Mouse (Mus musculus) left cerebral cortex, adult 2 months (tissue): ENCODE measurements around the gene Pcdh9. TPM values are rescaled to one million over a fixed set of nuclear protein-coding genes. Genes with fewer than 3 reads are reported as not detected.

ENCODE experiments used
- DNase-seq, 2 experiments: peaks; one replicate each; pipeline ENCODE4 v3.0.0; 2021 to 2022; ENCODE audit warnings: low spot score in 2 of 2, mixed read lengths in 1 of 2; ENCODE audit errors: extremely low spot score in 1 of 2
- H3K27ac ChIP-seq: fragments of 200-600 bp; 2 replicates; pipeline ENCODE4 v1.8.1; 2022
- H3K4me3 ChIP-seq: fragments of 200-600 bp; 2 replicates; pipeline ENCODE4 v1.8.1; 2022
- CTCF ChIP-seq: fragments of 200-600 bp; IDR thresholded peaks from 2 replicates; pipeline ENCODE4 v1.8.1; 2022; ENCODE audit warnings: antibody characterized with exemption, mild to moderate bottlenecking, moderate library complexity
- intact Hi-C: fragments of 180-260 bp; cut with DNase I; formaldehyde crosslinking; loops from one replicate; pipeline ENCODE4 v1.15.1; 2025
- total RNA-seq, 2 experiments: library from RNA; stranded (reverse); gene quantifications; 2 replicates each; pipeline ENCODE4 v1.2.3; 2021

Pcdh9 gene
- total RNA-seq, 2 experiments from 2014 or later: 187 to 191 TPM

GRCm38 (mm10) chr14:93347031-93347430, 543.4 kb downstream of the Pcdh9 start:
- Histone ChIP-seq H3K27ac (no peak overlapping the region), H3K4me3 (no peak overlapping the region)
- no peak for TF ChIP-seq CTCF
- no peak for DNase-seq
- intact Hi-C loops: no loop called here

- Histone ChIP-seq H3K4me3 (no peak overlapping the region), H3K27ac (no peak overlapping the region)
- intact Hi-C loops: no loop called here
- no peak for TF ChIP-seq CTCF
- DNase-seq: no peak
Observed at GRCm38 (mm10) chr14:93342781-93343180, 547.7 kb downstream of the Pcdh9 start.

DNA sequence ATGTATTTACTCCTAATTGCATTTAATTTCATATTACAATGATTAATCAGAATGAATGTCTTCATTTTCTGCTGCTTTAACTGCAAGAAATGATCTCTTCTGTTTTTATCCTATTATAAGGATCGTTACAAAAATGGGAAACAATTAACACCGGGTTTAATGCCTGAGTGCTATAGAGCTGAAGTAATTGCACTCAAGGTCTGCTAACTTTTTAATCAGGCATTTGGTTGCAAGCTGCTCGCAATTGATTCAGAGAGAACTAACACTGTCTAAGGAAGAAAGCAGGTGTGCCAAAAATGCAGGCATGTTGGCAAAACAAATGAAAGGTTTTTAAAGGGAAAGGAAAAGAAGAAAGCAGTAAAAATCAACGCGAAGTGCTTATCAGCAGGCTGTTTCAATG, 549.1 kb downstream of the Pcdh9 start:
- intact Hi-C loops: no loop called here
- no peak overlapping the region for H3K4me3 ChIP-seq
- DNase-seq: no peak
- no peak for TF ChIP-seq CTCF
- H3K27ac ChIP-seq: no peak overlapping the region

GRCm38 (mm10) chr14:93329247-93329646, 561.2 kb downstream of the Pcdh9 start:
- H3K4me3 ChIP-seq: no peak overlapping the region
- TF ChIP-seq CTCF: no peak
- no peak overlapping the region for H3K27ac ChIP-seq
- DNase-seq: no peak
- intact Hi-C loops: no loop called here

GRCm38 (mm10) chr14:93317393-93317792, 573.1 kb downstream of the Pcdh9 start:
- no peak for DNase-seq
- intact Hi-C loops: no loop called here
- peak; percentile 67 for TF ChIP-seq CTCF
- Histone ChIP-seq H3K27ac (no peak overlapping the region), H3K4me3 (no peak overlapping the region)

DNA sequence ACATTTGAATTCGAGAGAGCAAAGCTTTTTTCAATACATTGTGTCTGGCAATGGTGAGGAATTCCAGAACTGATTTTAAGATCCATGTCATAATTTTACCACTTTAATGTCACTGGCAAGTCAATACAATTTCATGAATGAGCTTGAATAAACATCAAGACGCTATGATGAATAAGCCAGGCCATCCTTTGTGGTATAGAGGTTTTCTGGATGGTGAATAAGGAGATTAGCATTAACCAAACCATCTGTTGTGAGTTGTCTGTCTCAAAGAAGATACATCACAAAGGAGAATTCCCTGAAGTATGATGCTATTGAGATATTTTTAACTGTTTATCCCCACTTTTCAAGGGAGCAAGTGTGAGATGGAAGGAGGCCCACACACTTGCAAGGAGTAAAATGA, 602.1 kb downstream of the Pcdh9 start:
- intact Hi-C loops: no loop called here
- no peak for TF ChIP-seq CTCF
- no peak for DNase-seq
- Histone ChIP-seq H3K4me3 (no peak overlapping the region), H3K27ac (no peak overlapping the region)

DNA sequence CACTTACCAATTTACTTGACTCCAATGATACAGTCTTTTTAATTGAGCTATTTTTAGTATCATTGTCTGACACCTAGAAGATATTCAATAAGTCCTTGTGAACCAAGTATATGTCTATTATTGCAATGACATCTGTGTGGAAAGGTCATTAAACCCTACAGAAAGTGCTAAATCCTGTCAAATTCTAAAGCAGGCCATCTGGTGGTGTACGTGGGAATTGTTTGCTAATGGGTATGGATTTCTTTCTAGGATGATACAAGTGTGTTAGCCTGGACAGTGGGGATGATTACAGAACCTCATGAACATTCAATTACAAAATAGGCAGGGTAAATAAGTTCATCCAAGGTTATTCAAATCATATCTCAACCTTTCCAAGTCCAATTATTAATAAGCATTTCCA, 602.8 kb downstream of the Pcdh9 start:
- intact Hi-C loops: no loop called here
- no peak overlapping the region for H3K27ac ChIP-seq
- no peak for DNase-seq
- no peak overlapping the region for H3K4me3 ChIP-seq
- peak; percentile 21 for TF ChIP-seq CTCF

GRCm38 (mm10) chr14:93285136-93285535, 605.3 kb downstream of the Pcdh9 start:
- Histone ChIP-seq H3K27ac (no peak overlapping the region), H3K4me3 (no peak overlapping the region)
- no peak for DNase-seq
- no peak for TF ChIP-seq CTCF
- intact Hi-C loops: no loop called here

GRCm38 (mm10) chr14:93284009-93284408, 606.5 kb downstream of the Pcdh9 start:
- intact Hi-C loops: no loop called here
- no peak for TF ChIP-seq CTCF
- no peak for DNase-seq

GRCm38 (mm10) chr14:93275661-93276060, 614.8 kb downstream of the Pcdh9 start:
- intact Hi-C loops: no loop called here
- Histone ChIP-seq H3K4me3 (no peak overlapping the region), H3K27ac (no peak overlapping the region)
- TF ChIP-seq CTCF: no peak
- no peak for DNase-seq

More at GRCm38 (mm10) chr14:93284009-93284408, 606.5 kb downstream of the Pcdh9 start:
- H3K27ac ChIP-seq: no peak overlapping the region
- H3K4me3 ChIP-seq: no peak overlapping the region

GRCm38 (mm10) chr14:93274767-93275166, 615.7 kb downstream of the Pcdh9 start:
- DNase-seq: no peak
- TF ChIP-seq CTCF: no peak
- H3K27ac ChIP-seq: no peak overlapping the region
- intact Hi-C loops: no loop called here
- H3K4me3 ChIP-seq: no peak overlapping the region

GRCm38 (mm10) chr14:93253411-93253810, 637.1 kb downstream of the Pcdh9 start:
- TF ChIP-seq CTCF: no peak

GRCm38 (mm10) chr14:93240263-93240662, 650.2 kb downstream of the Pcdh9 start:
- no peak for DNase-seq
- intact Hi-C loops: no loop called here
- Histone ChIP-seq H3K27ac (no peak overlapping the region), H3K4me3 (no peak overlapping the region)
- no peak for TF ChIP-seq CTCF

More at GRCm38 (mm10) chr14:93253411-93253810, 637.1 kb downstream of the Pcdh9 start:
- Histone ChIP-seq H3K27ac (no peak overlapping the region), H3K4me3 (no peak overlapping the region)
- intact Hi-C loops: no loop called here
- DNase-seq: no peak
